ENCODE assay signal across 11 mouse cellular contexts in genomic region chr6:82753638-82754361, GRCm38 (mm10). TPM values are rescaled to one million over a fixed set of nuclear protein-coding genes. Genes with fewer than 3 reads are reported as not detected.
DNase-seq lines count a peak whose midpoint lies in the region; ATAC-seq and TF ChIP-seq lines count a peak whose summit lies in the region.
"Had no signal": no experiment of that assay in that cellular context is flagged by ENCODE, and none has a peak within 500 bp of the region (broad histone marks: within the 10 kb centered on the region; RNA-seq: fewer than 3 reads in every experiment).

No protein-coding gene starts in this region.

- H3K27me3 ChIP-seq in kidney, adult 2 months (replicated peaks; ENCODE audit: control insufficient read depth, insufficient read depth, low read length), result no peaks in the 10 kb centered on the region
- H3K27me3 ChIP-seq in heart, embryonic 13.5 days (replicated peaks), result no peaks in the 10 kb centered on the region
- no peaks in the 10 kb centered on the region for H3K27me3 ChIP-seq in megakaryocyte, embryonic 14.5 days (replicated peaks)
- H3K27me3 ChIP-seq: neural tube, embryonic 12.5 days had no signal

- H3K9me3 ChIP-seq in heart, embryonic 13.5 days, result no peaks in the 10 kb centered on the region
- peaks cover 4% of the 10 kb centered on the region for H3K9me3 ChIP-seq in megakaryocyte, embryonic 14.5 days
- H3K9me3 ChIP-seq: neural tube, embryonic 12.5 days had no signal

- H3K4me3 ChIP-seq in kidney, adult 2 months (ENCODE audit: insufficient read depth, low read depth, low read length), result no peak overlapping the region
- no peak overlapping the region for H3K4me3 ChIP-seq in bone marrow, adult 2 months (replicated peaks; ENCODE audit: control insufficient read depth, low read depth, low read length)
- H3K4me3 ChIP-seq in heart, embryonic 13.5 days, result no peak overlapping the region
- peak overlapping the region; percentile 82 for H3K4me3 ChIP-seq in megakaryocyte, embryonic 14.5 days (replicated peaks)
- H3K4me3 ChIP-seq in left cerebral cortex, adult 2 months, result no peak overlapping the region
- H3K4me3 ChIP-seq: neural tube, embryonic 12.5 days had no signal

- peak overlapping the region; percentile 37 for H3K9ac ChIP-seq in heart, embryonic 13.5 days
- H3K9ac ChIP-seq: neural tube, embryonic 12.5 days had no signal

- intact Hi-C loops in left cerebral cortex, adult 2 months (cut with DNase I), result no loop called here

- no peak for TF ChIP-seq POLR2A in kidney, adult 2 months (IDR thresholded peaks at IDR 0.05; ENCODE audit: low read depth, low read length)
- no peak for TF ChIP-seq POLR2A in bone marrow, adult 2 months (IDR thresholded peaks at IDR 0.05; ENCODE audit: borderline replicate concordance, control insufficient read depth, low read depth, low read length)

- DNase-seq in kidney, adult 2 months, result no peak
- DNase-seq in kidney, postnatal 25 days, result no peak
- no peak for DNase-seq in retina, embryonic 14.5 days (ENCODE audit: low spot score)
- DNase-seq in left cerebral cortex, adult 2 months (ENCODE audit: extremely low spot score in 1 of 2, low spot score in 2 of 2), result no peak
- DNase-seq: adrenal gland, postnatal 36 days; kidney, postnatal 14 days had no signal

- no peak overlapping the region for H3K27ac ChIP-seq in kidney, adult 2 months (ENCODE audit: insufficient read depth, low read depth, low read length)
- no peak overlapping the region for H3K27ac ChIP-seq in bone marrow, adult 2 months (ENCODE audit: control insufficient read depth, insufficient read depth, low read depth, low read length, poor library complexity)
- peak overlapping the region; percentile 78 for H3K27ac ChIP-seq in heart, embryonic 13.5 days (replicated peaks)
- no peak overlapping the region for H3K27ac ChIP-seq in left cerebral cortex, adult 2 months
- H3K27ac ChIP-seq: neural tube, embryonic 12.5 days had no signal

- peak overlapping the region; percentile 32 for H3K4me2 ChIP-seq in heart, embryonic 13.5 days
- H3K4me2 ChIP-seq: neural tube, embryonic 12.5 days had no signal

- no peaks in the 10 kb centered on the region for H3K36me3 ChIP-seq in kidney, adult 2 months (ENCODE audit: control insufficient read depth, insufficient read depth, low read length)
- peaks cover 35% of the 10 kb centered on the region for H3K36me3 ChIP-seq in heart, embryonic 13.5 days
- peaks cover 84% of the 10 kb centered on the region for H3K36me3 ChIP-seq in megakaryocyte, embryonic 14.5 days (replicated peaks; ENCODE audit: low read length)
- H3K36me3 ChIP-seq: neural tube, embryonic 12.5 days had no signal

- WGBS in kidney, adult 2 months, result 82% methylated on average over 14 of the region's 14 CpGs
- 55% methylated on average over 14 of the region's 14 CpGs for WGBS in bone marrow, adult 2 months
- 57% methylated on average over 14 of the region's 14 CpGs for WGBS in heart, embryonic 13.5 days

- ATAC-seq in heart, embryonic 13.5 days (ENCODE audit: extremely low read depth, insufficient number of reproducible peaks, low FRiP score, low TSS enrichment), result no peak
- ATAC-seq: forebrain, embryonic 14.5 days had no signal

- H3K4me1 ChIP-seq in kidney, adult 2 months (ENCODE audit: control insufficient read depth, insufficient read depth, low read length), result no peaks in the 10 kb centered on the region
- H3K4me1 ChIP-seq in bone marrow, adult 2 months (ENCODE audit: control insufficient read depth, insufficient read depth, low read length), result no peaks in the 10 kb centered on the region; the same call in 1 of the 2 replicates
- H3K4me1 ChIP-seq in heart, embryonic 13.5 days, result peaks cover 74% of the 10 kb centered on the region
- H3K4me1 ChIP-seq in megakaryocyte, embryonic 14.5 days, result peaks cover 83% of the 10 kb centered on the region
- H3K4me1 ChIP-seq: neural tube, embryonic 12.5 days had no signal

- TF ChIP-seq CTCF in kidney, adult 2 months (conservative IDR thresholded peaks at IDR 0.05; ENCODE audit: insufficient read depth, insufficient read length, low read depth, low read length), result 0 out of 2 replicates have a peak, but pooled peaks have one; percentile 14
- TF ChIP-seq CTCF in bone marrow, adult 2 months (IDR thresholded peaks at IDR 0.05; ENCODE audit: control insufficient read depth, insufficient read depth, low read length), result peak; percentile 43; the same call in 1 of the 2 replicates
- TF ChIP-seq CTCF in left cerebral cortex, adult 2 months (IDR thresholded peaks at IDR 0.05), result no peak

RNA-seq across cellular contexts. Expression of gene Hk2, which starts 20.5 kb away (rescaled TPM):
- polyA plus RNA-seq in kidney, adult 2 months (2012; rRNA removed), result 2.6 and 6.1 TPM in 2 replicates
- 6.8 and 33.9 TPM in 2 replicates for polyA plus RNA-seq in bone marrow, adult 2 months (2011; ENCODE audit: insufficient read depth, insufficient read length, low replicate concordance, missing spikeins)
- polyA plus RNA-seq in heart, embryonic 13.5 days (2015; fragmentation: Nextera tagmentation; extraction: Ambion mirVana), result 28.9 and 36.2 TPM in 2 replicates
- 7.6 and 8.6 TPM in 2 replicates for polyA plus RNA-seq in megakaryocyte, embryonic 14.5 days (2012; ENCODE audit: insufficient read depth, low replicate concordance)
- 1 to 10 TPM; 2.9 to 4.1 TPM for total RNA-seq in left cerebral cortex, adult 2 months (2021)

RNA-seq across cellular contexts. Expression of gene Pole4, which starts 48.6 kb away (rescaled TPM):
- 14.0 and 14.6 TPM in 2 replicates for polyA plus RNA-seq in kidney, adult 2 months (2012; rRNA removed)
- 33.0 and 44.4 TPM in 2 replicates for polyA plus RNA-seq in bone marrow, adult 2 months (2011; ENCODE audit: insufficient read depth, insufficient read length, low replicate concordance, missing spikeins)
- polyA plus RNA-seq in heart, embryonic 13.5 days (2015; fragmentation: Nextera tagmentation; extraction: Ambion mirVana), result 82.5 and 97.5 TPM in 2 replicates
- polyA plus RNA-seq in megakaryocyte, embryonic 14.5 days (2012; ENCODE audit: insufficient read depth, low replicate concordance), result 10.4 and 62.9 TPM in 2 replicates
- total RNA-seq in left cerebral cortex, adult 2 months (2021), result 10 to 100 TPM; 26.0 to 31.6 TPM
